Mouse (Mus musculus) myocyte (in vitro differentiated cells): ENCODE results near the gene Gm26920.

Experiments used
- MYOD1 ChIP-seq, 3 experiments: IDR thresholded peaks; one replicate each; pipeline ENCODE4 v1.6.1; 2011; ENCODE audit warnings: control low read depth in 2 of 3, low read depth in 2 of 3, mild to moderate bottlenecking in 2 of 3, moderate library complexity in 1 of 3; ENCODE audit not compliant: insufficient read length in 2 of 3, control insufficient read depth in 1 of 3
- MYOG ChIP-seq, 3 experiments: IDR thresholded peaks; one replicate each; pipeline ENCODE4 v1.6.1; 2011; ENCODE audit warnings: control low read depth in 2 of 3, low read depth in 2 of 3, mild to moderate bottlenecking in 2 of 3; ENCODE audit not compliant: insufficient read length in 2 of 3, control insufficient read depth in 1 of 3, insufficient read depth in 1 of 3
- POLR2A ChIP-seq: IDR thresholded peaks from one replicate; pipeline ENCODE4 v1.6.1; 2011; ENCODE audit warnings: low read depth, mild to moderate bottlenecking, control low read depth, moderate library complexity; ENCODE audit not compliant: insufficient read length
- SRF ChIP-seq: IDR thresholded peaks from one replicate; pipeline ENCODE4 v1.6.1; 2011; ENCODE audit warnings: low read depth; ENCODE audit not compliant: control insufficient read depth, insufficient read length
- USF1 ChIP-seq: IDR thresholded peaks from one replicate; pipeline ENCODE4 v1.6.1; 2011; ENCODE audit warnings: low read depth, mild to moderate bottlenecking, control low read depth, moderate library complexity

GRCm38 (mm10) chr7:30030677-30031076 lies 59.5 kb downstream of the Gm26920 start:
- TF ChIP-seq MYOG (IDR thresholded peaks at IDR 0.05; ENCODE audit: control insufficient read depth in 1 of 3, insufficient read depth in 1 of 3, insufficient read length in 2 of 3, low read depth in 2 of 3) (no peak), MYOD1 (IDR thresholded peaks at IDR 0.05; ENCODE audit: control insufficient read depth in 1 of 3, insufficient read length in 2 of 3, low read depth in 2 of 3) (no peak), POLR2A (no peak), SRF (no peak), USF1 (no peak)
